Mouse (Mus musculus) hindbrain, embryonic 10.5 days (tissue): ENCODE results near the gene Siae. TPM values are rescaled to one million over a fixed set of nuclear protein-coding genes. Genes with fewer than 3 reads are reported as not detected.

ENCODE experiments used
- DNase-seq: peaks from one replicate; pipeline ENCODE4 v3.0.0-alpha.2; 2017; ENCODE audit warnings: low spot score
- H3K27ac ChIP-seq: fragments of 300-500 bp; sonication (generic); 2 replicates; pipeline ENCODE4 v1.5.1; 2016; ENCODE audit warnings: mild to moderate bottlenecking, moderate library complexity
- H3K27me3 ChIP-seq: fragments of 300-500 bp; sonication (generic); 2 replicates; pipeline ENCODE4 v1.6.1; 2016; ENCODE audit warnings: mild to moderate bottlenecking; ENCODE audit not compliant: poor library complexity, insufficient read depth, severe bottlenecking
- H3K36me3 ChIP-seq: fragments of 300-500 bp; sonication (generic); 2 replicates; pipeline ENCODE4 v1.6.1; 2016; ENCODE audit warnings: mild to moderate bottlenecking, moderate library complexity
- H3K4me1 ChIP-seq: fragments of 300-500 bp; sonication (generic); replicated peaks from 2 replicates; pipeline ENCODE4 v1.6.1; 2016; ENCODE audit warnings: mild to moderate bottlenecking
- H3K4me3 ChIP-seq: fragments of 300-500 bp; sonication (generic); 2 replicates; pipeline ENCODE4 v1.5.1; 2016; ENCODE audit warnings: mild to moderate bottlenecking, moderate library complexity
- H3K9me3 ChIP-seq: fragments of 300-500 bp; sonication (generic); 2 replicates; pipeline ENCODE4 v1.6.1; 2016; ENCODE audit warnings: mild to moderate bottlenecking, moderate library complexity
- WGBS: fragments of 180-500 bp; shearing (Covaris S2); methylation state at CpG from one replicate; pipeline ENCODE4 v1.1.7; 2016; 5-methylcytosine and 5-hydroxymethylcytosine counted together
- polyA plus RNA-seq: library from polyadenylated mRNA; unstranded; fragments of >200 nt; fragmentation: Nextera tagmentation; extraction: Ambion mirVana; gene quantifications from 2 replicates; pipeline ENCODE4 v1.2.1, GENCODE M21; 2016

Siae gene
- 6.0 and 8.2 TPM in 2 replicates for polyA plus RNA-seq

DNA sequence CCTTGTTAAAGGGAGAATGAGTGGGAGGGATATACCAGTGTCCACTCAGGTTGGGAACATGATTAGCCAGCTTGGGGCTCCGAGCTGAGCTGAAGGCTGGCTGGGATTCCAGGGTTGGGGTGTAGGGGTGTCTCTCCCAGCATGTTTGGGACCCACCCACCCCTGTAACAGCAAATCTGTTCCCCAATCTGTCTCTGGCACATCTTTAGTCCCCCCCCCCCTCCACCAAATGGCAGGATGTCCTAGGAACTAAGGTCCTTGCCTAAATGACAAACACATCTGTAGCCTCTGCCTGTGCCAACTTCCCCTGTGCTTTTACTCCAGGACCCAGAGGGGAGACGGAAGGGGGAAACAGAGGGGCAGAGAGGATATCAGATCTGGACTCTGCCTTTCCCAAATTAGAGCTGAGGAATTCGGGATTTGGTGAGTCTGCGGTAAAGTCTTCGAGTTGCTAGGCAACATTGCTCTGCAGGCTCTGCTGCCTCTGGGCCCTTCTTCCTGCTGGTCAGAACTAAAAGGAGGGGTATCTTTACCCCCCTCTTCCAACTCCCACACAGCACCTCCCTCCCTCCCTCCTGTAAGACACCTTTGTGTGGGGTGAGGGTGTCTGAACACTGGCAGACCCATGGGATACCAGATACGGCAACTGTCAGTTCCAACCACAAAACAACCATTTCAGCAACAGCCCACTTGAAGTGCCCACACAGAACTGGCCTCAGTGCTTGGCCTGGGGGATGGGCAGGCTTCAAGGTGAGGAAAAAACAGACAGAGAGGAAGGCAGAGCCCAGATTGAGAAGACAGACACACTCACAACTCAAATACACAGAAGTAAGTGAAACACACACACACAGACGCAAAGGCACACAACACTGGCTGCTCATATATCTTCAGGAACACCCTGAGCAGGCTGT is at the start of gene Siae:
Gene Siae (plus strand): TSS at position 861 of the 911 bp plus-strand sequence.
- H3K36me3 ChIP-seq: no peaks in the 10 kb centered on the region
- no peak within 1 kb of the TSS for H3K27ac ChIP-seq
- no peak for DNase-seq
- H3K4me1 ChIP-seq: peaks cover 27% of the 10 kb centered on the region
- H3K4me3 ChIP-seq: no peak within 1 kb of the TSS
- H3K9me3 ChIP-seq: no peaks in the 10 kb centered on the region
- peaks cover 68% of the 10 kb centered on the region for H3K27me3 ChIP-seq
- WGBS: 25% methylated on average over 7 of the region's 7 CpGs

DNA sequence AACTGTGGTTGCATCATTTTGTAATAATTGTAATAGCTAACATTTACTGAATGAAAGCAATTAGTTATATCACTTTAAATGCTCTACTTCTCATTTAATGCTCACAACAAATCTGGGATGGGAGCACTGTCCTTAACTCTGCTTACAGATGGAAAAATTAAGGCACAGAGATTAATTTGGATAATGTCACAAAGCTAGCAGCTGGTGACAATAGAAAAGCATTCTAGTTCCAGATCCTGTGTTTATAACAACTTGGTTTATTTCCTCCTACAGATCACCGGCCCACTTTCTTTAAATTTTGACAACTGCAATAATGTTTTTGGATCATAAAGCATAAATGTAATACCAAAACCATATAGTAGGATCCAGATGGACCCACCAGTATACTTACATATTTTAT is 49.5 kb upstream of the Siae start:
- no peak for DNase-seq
- peaks cover 9% of the 10 kb centered on the region for H3K36me3 ChIP-seq
- H3K9me3 ChIP-seq: 0 out of 2 replicates have a peak, but pooled peaks cover 3% of the 10 kb centered on the region
- 98% methylated on average over 1 of the region's 1 CpGs for WGBS
- no peaks in the 10 kb centered on the region for H3K4me1 ChIP-seq
- no peak overlapping the region for H3K27ac ChIP-seq
- H3K27me3 ChIP-seq: no peaks in the 10 kb centered on the region
- no peak overlapping the region for H3K4me3 ChIP-seq

- no peak for DNase-seq
- WGBS: 92% methylated on average over 2 of the region's 2 CpGs
- no peaks in the 10 kb centered on the region for H3K27me3 ChIP-seq
- H3K36me3 ChIP-seq: no peaks in the 10 kb centered on the region
- H3K4me1 ChIP-seq: no peaks in the 10 kb centered on the region
- no peaks in the 10 kb centered on the region for H3K9me3 ChIP-seq
- no peak overlapping the region for H3K4me3 ChIP-seq
- no peak overlapping the region for H3K27ac ChIP-seq
These were observed 43.4 kb upstream of the Siae start for GRCm38 (mm10) chr9:37512097-37512496.

GRCm38 (mm10) chr9:37514456-37514855 is 41.0 kb upstream of the Siae start:
- DNase-seq: no peak
- H3K36me3 ChIP-seq: peaks cover 17% of the 10 kb centered on the region
- H3K4me1 ChIP-seq: no peaks in the 10 kb centered on the region
- H3K27me3 ChIP-seq: no peaks in the 10 kb centered on the region
- no peak overlapping the region for H3K4me3 ChIP-seq
- no peak overlapping the region for H3K27ac ChIP-seq
- H3K9me3 ChIP-seq: no peaks in the 10 kb centered on the region
- 94% methylated on average over 3 of the region's 3 CpGs for WGBS

DNA sequence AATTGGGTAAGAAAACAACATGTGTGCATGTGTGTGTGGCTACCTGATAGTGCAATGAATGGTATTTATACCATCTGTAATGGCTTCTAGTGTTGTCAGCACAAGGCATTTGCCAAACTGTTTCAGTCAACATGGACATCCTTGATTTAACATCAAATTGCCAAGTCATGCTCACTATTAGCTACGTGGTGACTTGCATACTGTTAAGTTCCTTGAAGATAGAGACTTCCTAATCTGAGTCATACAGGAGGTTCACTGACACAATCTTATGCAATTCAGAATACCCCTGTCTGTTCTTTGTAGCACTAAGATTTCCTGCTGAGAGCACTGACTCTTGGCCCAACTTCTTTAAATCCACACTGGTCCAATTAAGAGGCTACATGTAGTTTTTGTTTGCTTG is 38.0 kb upstream of the Siae start:
- no peak for DNase-seq
- Histone ChIP-seq H3K9me3 (no peaks in the 10 kb centered on the region), H3K4me1 (no peaks in the 10 kb centered on the region), H3K27ac (no peak overlapping the region), H3K36me3 (peaks cover 45% of the 10 kb centered on the region), H3K4me3 (no peak overlapping the region), H3K27me3 (no peaks in the 10 kb centered on the region)
- 94% methylated on average over 1 of the region's 1 CpGs for WGBS

DNA sequence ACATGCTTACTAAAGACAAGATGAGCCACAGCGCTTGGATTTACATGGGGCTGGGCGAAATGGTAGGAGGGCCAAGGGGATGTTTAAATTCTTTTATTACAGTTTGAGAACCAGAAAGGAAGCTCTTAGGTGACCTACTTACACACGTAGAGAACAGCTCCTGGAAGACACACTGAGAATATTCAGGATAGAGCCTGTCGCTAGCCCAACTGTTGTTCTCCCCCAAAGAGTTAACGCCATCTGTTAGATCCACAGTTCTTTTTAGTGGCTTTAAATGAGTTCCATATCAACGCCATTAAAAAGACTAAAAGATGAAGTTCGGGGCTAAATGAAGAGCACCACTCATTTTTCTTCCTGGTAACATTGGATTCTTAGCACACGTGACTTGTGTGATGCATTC is 36.5 kb upstream of the Siae start:
- Histone ChIP-seq H3K4me3 (no peak overlapping the region), H3K36me3 (peaks cover 59% of the 10 kb centered on the region)
- WGBS: 92% methylated on average over 8 of the region's 8 CpGs

DNA sequence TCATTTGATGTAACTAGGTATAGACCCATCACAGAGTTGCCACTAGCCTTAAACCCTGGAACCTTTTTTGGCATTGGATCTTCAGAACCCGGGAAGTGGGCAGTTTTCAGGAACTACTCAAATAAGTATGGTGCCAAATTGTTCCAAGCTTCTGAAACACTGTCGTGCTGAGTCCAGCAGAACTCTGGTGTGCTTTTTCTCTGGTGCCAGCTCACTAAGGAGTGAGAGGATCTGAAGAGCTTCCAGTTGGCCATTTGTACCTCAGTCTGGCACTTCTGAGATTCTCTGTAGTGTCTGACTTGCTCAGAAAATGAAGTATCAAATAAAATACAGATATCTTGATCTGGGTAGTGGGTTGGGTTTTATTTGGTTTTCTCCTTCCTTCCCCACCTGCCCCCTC is 35.5 kb upstream of the Siae start:
- no peak for DNase-seq
- WGBS: 96% methylated on average over 2 of the region's 2 CpGs
- H3K27me3 ChIP-seq: no peaks in the 10 kb centered on the region

More for the DNA sequence above, 36.5 kb upstream of the Siae start:
- Histone ChIP-seq H3K27ac (no peak overlapping the region), H3K9me3 (no peaks in the 10 kb centered on the region), H3K27me3 (no peaks in the 10 kb centered on the region), H3K4me1 (no peaks in the 10 kb centered on the region)
- no peak for DNase-seq

DNA sequence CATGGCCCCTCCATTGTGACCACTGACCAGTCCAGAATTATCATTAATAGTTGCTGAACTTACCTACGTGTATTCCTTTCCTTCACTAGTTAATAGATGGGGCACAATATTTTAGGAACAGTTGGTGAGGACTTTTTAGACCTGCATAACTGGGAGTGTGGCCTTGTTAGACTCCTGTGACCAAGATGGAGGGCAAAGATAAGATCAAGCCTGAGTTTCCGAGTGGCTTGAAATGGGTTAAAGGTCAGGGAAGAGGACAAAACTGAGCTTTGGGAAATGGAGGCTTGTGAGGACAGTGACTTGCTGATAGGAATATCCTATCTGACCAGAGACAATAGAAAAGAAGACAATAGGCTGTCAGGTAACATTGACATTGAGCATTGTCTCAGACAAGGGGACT is 30.0 kb upstream of the Siae start:
- WGBS: 86% methylated on average over 2 of the region's 2 CpGs
- Histone ChIP-seq H3K36me3 (peaks cover 59% of the 10 kb centered on the region), H3K4me3 (no peak overlapping the region), H3K9me3 (no peaks in the 10 kb centered on the region), H3K27ac (no peak overlapping the region), H3K4me1 (peaks cover 24% of the 10 kb centered on the region), H3K27me3 (peaks cover 51% of the 10 kb centered on the region)
- DNase-seq: no peak

More for the DNA sequence above, 35.5 kb upstream of the Siae start:
- H3K4me1 ChIP-seq: no peaks in the 10 kb centered on the region
- H3K9me3 ChIP-seq: no peaks in the 10 kb centered on the region
- no peak overlapping the region for H3K4me3 ChIP-seq
- peaks cover 69% of the 10 kb centered on the region for H3K36me3 ChIP-seq
- H3K27ac ChIP-seq: no peak overlapping the region

- Histone ChIP-seq H3K4me3 (peak overlapping the region; percentile 42; the same call in 1 of the 2 replicates), H3K36me3 (peaks cover 49% of the 10 kb centered on the region), H3K9me3 (no peaks in the 10 kb centered on the region), H3K27me3 (peaks cover 64% of the 10 kb centered on the region), H3K4me1 (peaks cover 35% of the 10 kb centered on the region), H3K27ac (no peak overlapping the region)
- WGBS: 20% methylated on average over 21 of the region's 21 CpGs
- DNase-seq: peak; percentile 30
These were observed 28.8 kb upstream of the Siae start for GRCm38 (mm10) chr9:37526443-37527395.

DNA sequence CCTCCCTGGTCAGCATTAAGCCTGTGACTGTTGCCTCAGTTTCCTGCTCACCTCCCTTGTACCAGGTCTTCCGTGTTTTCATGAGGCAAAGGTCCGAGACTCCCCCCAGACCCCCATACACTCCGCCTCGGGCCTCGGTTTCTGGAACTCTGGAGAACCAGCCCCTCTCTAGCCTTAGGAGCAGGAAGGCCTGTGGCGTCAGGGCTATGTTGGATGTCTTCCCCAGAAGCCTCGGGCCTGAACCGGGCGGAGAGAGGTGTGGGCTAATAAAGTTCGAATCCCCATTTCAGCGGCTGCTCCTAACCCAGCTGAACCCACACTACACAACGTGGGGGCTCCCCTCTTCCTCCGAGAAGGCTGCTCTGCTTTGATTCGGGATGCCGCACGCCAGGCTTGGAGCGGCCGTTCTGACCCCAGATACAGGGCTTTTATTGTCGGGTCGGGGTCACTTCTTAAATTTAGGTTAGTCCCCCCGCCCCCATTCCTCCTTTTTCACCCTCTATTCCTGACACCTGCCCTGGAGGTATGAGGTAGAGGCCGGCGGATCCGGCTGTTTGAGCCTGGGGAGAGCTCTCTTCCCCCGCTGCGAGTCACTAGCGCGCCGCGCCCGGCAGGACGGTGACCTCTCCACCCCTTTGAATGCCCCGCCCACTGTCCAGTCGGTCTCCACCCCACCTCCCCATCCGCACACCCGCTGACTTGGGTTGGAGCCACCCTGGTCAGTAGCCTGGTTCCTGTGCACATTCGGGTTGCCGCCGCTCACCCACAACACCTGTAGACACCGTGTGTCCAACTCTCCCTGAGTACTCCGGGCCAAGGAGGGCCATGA is 27.9 kb upstream of the Siae start, which contains the start of gene Esam:
Gene Esam (plus strand): TSS at position 683 of the 829 bp plus-strand sequence.
- Histone ChIP-seq H3K27me3 (peaks cover 73% of the 10 kb centered on the region), H3K36me3 (peaks cover 40% of the 10 kb centered on the region), H3K4me3 (peak within 1 kb of the TSS; percentile 42), H3K9me3 (no peaks in the 10 kb centered on the region), H3K27ac (0 out of 2 replicates have a peak within 1 kb of the TSS, but pooled peaks have one; percentile 3), H3K4me1 (peaks cover 35% of the 10 kb centered on the region)
- peak; percentile 50 for DNase-seq
- 2% methylated on average over 41 of the region's 41 CpGs for WGBS

GRCm38 (mm10) chr9:37528225-37528970 is 27.1 kb upstream of the Siae start:
- Histone ChIP-seq H3K27ac (0 out of 2 replicates have a peak overlapping the region, but pooled peaks have one; percentile 3), H3K27me3 (peaks cover 81% of the 10 kb centered on the region), H3K36me3 (peaks cover 32% of the 10 kb centered on the region), H3K4me3 (peak overlapping the region; percentile 42), H3K9me3 (no peaks in the 10 kb centered on the region), H3K4me1 (peaks cover 35% of the 10 kb centered on the region)
- no peak for DNase-seq
- 18% methylated on average over 9 of the region's 9 CpGs for WGBS
